Mouse (Mus musculus) neural tube, embryonic 11.5 days (tissue): ENCODE measurements around the gene Capn2. TPM values are rescaled to one million over a fixed set of nuclear protein-coding genes. Genes with fewer than 3 reads are reported as not detected.

Experiments used
- ATAC-seq: fragments of 200-750 bp; cut with Nextera tagmentation; 2 replicates; pipeline ENCODE4 v1.8.0; 2017; ENCODE audit warnings: moderate number of reproducible peaks, mild to moderate bottlenecking, moderate TSS enrichment, moderate library complexity; ENCODE audit not compliant: insufficient read depth, low FRiP score, low TSS enrichment
- DNase-seq: peaks from one replicate; pipeline ENCODE4 v3.0.0-alpha.2; 2015; ENCODE audit warnings: low spot score
- H3K27ac ChIP-seq: fragments of 300-500 bp; sonication (generic); 2 replicates; pipeline ENCODE4 v1.5.1; 2014; ENCODE audit warnings: low read depth, mild to moderate bottlenecking, low read length
- H3K27me3 ChIP-seq: fragments of 300-500 bp; sonication (generic); 2 replicates; pipeline ENCODE4 v1.6.1; 2014; ENCODE audit warnings: mild to moderate bottlenecking, low read length, mixed read lengths; ENCODE audit not compliant: control insufficient read depth, insufficient read depth
- H3K36me3 ChIP-seq: fragments of 300-500 bp; sonication (generic); 2 replicates; pipeline ENCODE4 v1.6.1; 2014; ENCODE audit warnings: mild to moderate bottlenecking, low read length, moderate library complexity, mixed read lengths; ENCODE audit not compliant: control insufficient read depth, insufficient read depth
- H3K4me1 ChIP-seq: fragments of 300-500 bp; sonication (generic); 2 replicates; pipeline ENCODE4 v1.6.1; 2014; ENCODE audit warnings: low read length, mixed read lengths; ENCODE audit not compliant: control insufficient read depth, insufficient read depth
- H3K4me2 ChIP-seq: fragments of 300-500 bp; sonication (generic); 2 replicates; pipeline ENCODE4 v1.6.1; 2014; ENCODE audit warnings: low read depth, mild to moderate bottlenecking, moderate library complexity
- H3K4me3 ChIP-seq: fragments of 300-500 bp; sonication (generic); 2 replicates; pipeline ENCODE4 v1.5.1; 2014; ENCODE audit warnings: low read depth, low read length
- H3K9ac ChIP-seq: fragments of 300-500 bp; sonication (generic); 2 replicates; pipeline ENCODE4 v1.6.1; 2014; ENCODE audit warnings: mild to moderate bottlenecking, low read length
- H3K9me3 ChIP-seq: fragments of 300-500 bp; sonication (generic); 2 replicates; pipeline ENCODE4 v1.6.1; 2016; ENCODE audit warnings: low read length; ENCODE audit not compliant: control insufficient read depth
- WGBS: fragments of 180-500 bp; shearing (Covaris S2); extraction: QIAGEN DNeasy Blood & Tissue Kit; methylation state at CpG from one replicate; pipeline ENCODE4 v1.1.7; 2014; 5-methylcytosine and 5-hydroxymethylcytosine counted together
- polyA plus RNA-seq: library from polyadenylated mRNA; unstranded; fragments of >200 nt; fragmentation: Nextera tagmentation; extraction: Ambion mirVana; gene quantifications from 2 replicates; pipeline ENCODE4 v1.2.1, GENCODE M21; 2014

The Capn2 gene
- polyA plus RNA-seq: 81.8 and 90.8 TPM in 2 replicates

GRCm38 (mm10) chr1:182516758-182517676 is at the start of gene Capn2:
TSS of gene Capn2 (minus strand) at chr1:182517608.
- peaks cover 8% of the 10 kb centered on the region for H3K4me1 ChIP-seq
- peak within 1 kb of the TSS; percentile 65 for H3K4me2 ChIP-seq
- ATAC-seq: peak; percentile 96
- H3K27me3 ChIP-seq: no peaks in the 10 kb centered on the region
- WGBS: under 1% methylated on average over 79 of the region's 84 CpGs
- DNase-seq: peak; percentile 85
- no peaks in the 10 kb centered on the region for H3K36me3 ChIP-seq
- H3K4me3 ChIP-seq: peak within 1 kb of the TSS; percentile 60
- H3K9ac ChIP-seq: peak within 1 kb of the TSS; percentile 80
- H3K9me3 ChIP-seq: no peaks in the 10 kb centered on the region
- peak within 1 kb of the TSS; percentile 81 for H3K27ac ChIP-seq

- 90% methylated on average over 6 of the region's 6 CpGs for WGBS
- DNase-seq (no peak), ATAC-seq (no peak)
- Histone ChIP-seq H3K36me3 (no peaks in the 10 kb centered on the region), H3K27me3 (no peaks in the 10 kb centered on the region), H3K4me3 (no peak overlapping the region), H3K4me2 (no peak overlapping the region), H3K9ac (no peak overlapping the region), H3K27ac (no peak overlapping the region), H3K9me3 (no peaks in the 10 kb centered on the region), H3K4me1 (no peaks in the 10 kb centered on the region)
Measured at GRCm38 (mm10) chr1:182565351-182565835, 48.0 kb upstream of the Capn2 start.

- ATAC-seq: no peak
- 76% methylated on average over 5 of the region's 5 CpGs for WGBS
- no peaks in the 10 kb centered on the region for H3K27me3 ChIP-seq
Measured at GRCm38 (mm10) chr1:182564408-182565120, 47.2 kb upstream of the Capn2 start, which contains the start of gene Capn8. TSS of gene Capn8 (plus strand) at chr1:182565007.

GRCm38 (mm10) chr1:182562576-182563370 is 45.4 kb upstream of the Capn2 start:
- no peak overlapping the region for H3K4me3 ChIP-seq
- no peak for ATAC-seq
- H3K4me2 ChIP-seq: no peak overlapping the region
- H3K27me3 ChIP-seq: no peaks in the 10 kb centered on the region
- H3K9ac ChIP-seq: no peak overlapping the region
- peak; percentile 27 for DNase-seq
- H3K36me3 ChIP-seq: no peaks in the 10 kb centered on the region
- no peak overlapping the region for H3K27ac ChIP-seq
- H3K9me3 ChIP-seq: no peaks in the 10 kb centered on the region
- WGBS: 41% methylated on average over 16 of the region's 16 CpGs
- H3K4me1 ChIP-seq: no peaks in the 10 kb centered on the region

More at GRCm38 (mm10) chr1:182564408-182565120, 47.2 kb upstream of the Capn2 start, which contains the start of gene Capn8:
- Histone ChIP-seq H3K9me3 (no peaks in the 10 kb centered on the region), H3K4me1 (no peaks in the 10 kb centered on the region), H3K4me3 (no peak within 1 kb of the TSS), H3K36me3 (no peaks in the 10 kb centered on the region), H3K27ac (no peak within 1 kb of the TSS), H3K9ac (no peak within 1 kb of the TSS), H3K4me2 (no peak within 1 kb of the TSS)
- no peak for DNase-seq

DNA sequence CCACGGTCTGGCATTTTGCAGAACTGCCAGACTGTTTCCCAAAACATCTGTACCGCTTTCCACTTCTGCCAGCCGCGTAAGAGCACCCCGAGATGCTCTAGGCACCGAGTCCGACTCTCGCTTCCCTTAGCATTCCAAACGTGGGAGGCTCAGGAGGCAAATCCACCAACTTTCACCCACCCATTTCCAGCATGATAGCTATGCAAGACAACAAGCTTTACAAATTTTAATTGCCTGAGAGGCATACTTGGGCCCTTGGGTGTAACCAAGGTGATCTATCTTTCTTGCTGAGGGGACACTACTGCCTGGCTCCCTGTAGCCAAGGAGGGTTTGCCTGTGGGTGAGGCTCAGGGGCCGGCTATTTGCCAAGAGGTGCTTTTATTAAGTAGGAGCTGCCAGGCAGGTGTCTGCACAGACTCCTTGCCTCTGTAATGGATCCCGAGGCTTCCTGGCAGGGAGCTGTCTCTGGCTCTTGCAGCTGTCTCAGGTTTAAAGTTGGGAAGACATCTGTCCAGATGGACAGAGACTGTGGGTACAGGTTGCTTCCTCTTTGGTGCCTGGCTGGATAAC is 44.6 kb upstream of the Capn2 start:
- no peaks in the 10 kb centered on the region for H3K4me1 ChIP-seq
- no peak for ATAC-seq
- no peak overlapping the region for H3K4me3 ChIP-seq
- no peaks in the 10 kb centered on the region for H3K36me3 ChIP-seq
- 75% methylated on average over 11 of the region's 11 CpGs for WGBS
- no peak overlapping the region for H3K27ac ChIP-seq
- no peak overlapping the region for H3K9ac ChIP-seq
- no peak for DNase-seq
- no peak overlapping the region for H3K4me2 ChIP-seq
- no peaks in the 10 kb centered on the region for H3K27me3 ChIP-seq
- H3K9me3 ChIP-seq: no peaks in the 10 kb centered on the region

DNA sequence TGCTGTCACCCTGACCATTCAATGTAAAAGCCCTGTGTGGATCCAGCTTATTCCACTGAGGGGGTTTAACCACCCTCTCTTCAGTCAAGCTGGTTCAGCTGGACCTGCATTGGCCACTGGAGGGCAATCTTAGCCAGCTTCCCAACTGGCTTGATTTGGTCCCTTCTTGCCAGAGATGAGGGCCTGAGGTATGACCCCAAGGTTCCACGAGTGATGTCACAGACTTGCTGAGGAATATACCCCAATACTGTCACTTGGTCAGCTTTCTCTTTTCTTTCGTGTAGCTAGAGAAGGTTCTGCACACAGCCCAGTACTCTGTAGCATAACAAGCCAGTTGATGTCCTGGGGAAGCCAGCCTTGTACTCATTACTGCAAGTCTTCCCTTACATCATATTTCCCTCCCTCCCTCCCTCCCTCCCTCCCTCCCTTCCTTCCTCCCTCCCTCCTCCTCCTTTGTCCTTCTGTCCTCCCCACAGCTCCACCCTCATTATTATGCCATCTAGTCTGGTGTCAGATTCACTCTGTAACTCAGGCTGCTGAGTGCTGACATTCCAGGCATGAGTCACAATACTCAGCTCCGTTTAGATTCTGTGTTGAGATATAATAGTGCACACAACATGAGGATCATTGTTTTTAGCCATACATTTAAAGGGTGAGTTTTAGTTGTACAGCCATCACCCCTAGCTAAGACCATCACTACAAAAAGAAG is 43.1 kb upstream of the Capn2 start:
- no peaks in the 10 kb centered on the region for H3K36me3 ChIP-seq
- no peaks in the 10 kb centered on the region for H3K27me3 ChIP-seq
- DNase-seq (peak; percentile 74), ATAC-seq (peak; percentile 72)
- H3K9me3 ChIP-seq: no peaks in the 10 kb centered on the region
- no peaks in the 10 kb centered on the region for H3K4me1 ChIP-seq
- 44% methylated on average over 3 of the region's 3 CpGs for WGBS
- no peak overlapping the region for H3K9ac ChIP-seq
- no peak overlapping the region for H3K4me2 ChIP-seq
- H3K27ac ChIP-seq: no peak overlapping the region
- no peak overlapping the region for H3K4me3 ChIP-seq

DNA sequence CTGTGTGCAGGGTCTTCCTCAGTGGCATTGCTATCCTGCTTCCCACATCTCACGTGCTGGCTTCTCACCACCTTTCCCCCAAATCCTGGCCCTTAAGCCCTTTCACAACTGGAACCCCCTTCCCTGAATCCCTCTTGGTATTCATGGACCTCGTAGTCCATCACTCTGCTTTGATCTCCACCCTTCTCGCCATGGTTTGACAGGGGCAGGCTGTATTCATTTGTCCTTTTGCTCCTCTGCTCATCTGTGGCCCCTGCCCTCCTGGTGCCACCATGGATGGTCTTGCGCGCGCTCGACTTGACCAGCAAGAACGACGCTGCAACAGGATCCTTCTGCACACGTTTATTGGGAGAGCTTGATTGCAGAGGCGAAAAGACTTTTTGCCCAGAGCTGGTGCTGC is 42.1 kb upstream of the Capn2 start:
- WGBS: 86% methylated on average over 10 of the region's 11 CpGs
- Histone ChIP-seq H3K9ac (no peak overlapping the region), H3K27me3 (no peaks in the 10 kb centered on the region), H3K4me1 (no peaks in the 10 kb centered on the region), H3K9me3 (no peaks in the 10 kb centered on the region), H3K4me2 (no peak overlapping the region), H3K36me3 (no peaks in the 10 kb centered on the region), H3K27ac (no peak overlapping the region), H3K4me3 (no peak overlapping the region)
- no peak for DNase-seq
- ATAC-seq: no peak
